Mouse (Mus musculus) hindbrain, embryonic 16.5 days (tissue): ENCODE measurements at regions not wholly inside any gene's neighbourhood (a gene's known extent, or its start where the extent isn't known, plus 50 kb on each side); places are given as distances from the start of the nearest gene placed in this dataset.

ENCODE experiments used
- ATAC-seq: fragments of 200-750 bp; cut with Nextera tagmentation; 2 replicates; pipeline ENCODE4 v1.8.0; 2017; ENCODE audit warnings: moderate TSS enrichment, moderate library complexity
- H3K27ac ChIP-seq: fragments of 300-500 bp; sonication (generic); 2 replicates; pipeline ENCODE4 v1.5.1; 2014; ENCODE audit warnings: low read depth, mild to moderate bottlenecking, control low read depth, low read length, moderate library complexity
- H3K27me3 ChIP-seq: fragments of 300-500 bp; sonication (generic); replicated peaks from 2 replicates; pipeline ENCODE4 v1.6.1; 2014; ENCODE audit warnings: low read length; ENCODE audit not compliant: control insufficient read depth, insufficient read depth
- H3K36me3 ChIP-seq: fragments of 300-500 bp; sonication (generic); 2 replicates; pipeline ENCODE4 v1.6.1; 2014; ENCODE audit warnings: mild to moderate bottlenecking, low read length, moderate library complexity, mixed read lengths; ENCODE audit not compliant: control insufficient read depth, insufficient read depth
- H3K4me1 ChIP-seq: fragments of 300-500 bp; sonication (generic); 2 replicates; pipeline ENCODE4 v1.6.1; 2014; ENCODE audit warnings: low read depth, low read length; ENCODE audit not compliant: control insufficient read depth, insufficient read depth
- H3K4me2 ChIP-seq: fragments of 300-500 bp; sonication (generic); 2 replicates; pipeline ENCODE4 v1.6.1; 2014; ENCODE audit warnings: mild to moderate bottlenecking, low read length, control low read depth, moderate library complexity
- H3K4me3 ChIP-seq: fragments of 300-500 bp; sonication (generic); 2 replicates; pipeline ENCODE4 v1.5.1; 2014; ENCODE audit warnings: mild to moderate bottlenecking, low read length, control low read depth, moderate library complexity
- H3K9ac ChIP-seq: fragments of 300-500 bp; sonication (generic); 2 replicates; pipeline ENCODE4 v1.6.1; 2014; ENCODE audit warnings: low read depth, mild to moderate bottlenecking, control low read depth, low read length, moderate library complexity
- H3K9me3 ChIP-seq: fragments of 300-500 bp; sonication (generic); 2 replicates; pipeline ENCODE4 v1.6.1; 2014; ENCODE audit warnings: mild to moderate bottlenecking, low read length, moderate library complexity; ENCODE audit not compliant: control insufficient read depth
- WGBS: fragments of 180-500 bp; shearing (Covaris S2); extraction: QIAGEN DNeasy Blood & Tissue Kit; methylation state at CpG from one replicate; pipeline ENCODE4 v1.1.7; 2014; 5-methylcytosine and 5-hydroxymethylcytosine counted together

DNA sequence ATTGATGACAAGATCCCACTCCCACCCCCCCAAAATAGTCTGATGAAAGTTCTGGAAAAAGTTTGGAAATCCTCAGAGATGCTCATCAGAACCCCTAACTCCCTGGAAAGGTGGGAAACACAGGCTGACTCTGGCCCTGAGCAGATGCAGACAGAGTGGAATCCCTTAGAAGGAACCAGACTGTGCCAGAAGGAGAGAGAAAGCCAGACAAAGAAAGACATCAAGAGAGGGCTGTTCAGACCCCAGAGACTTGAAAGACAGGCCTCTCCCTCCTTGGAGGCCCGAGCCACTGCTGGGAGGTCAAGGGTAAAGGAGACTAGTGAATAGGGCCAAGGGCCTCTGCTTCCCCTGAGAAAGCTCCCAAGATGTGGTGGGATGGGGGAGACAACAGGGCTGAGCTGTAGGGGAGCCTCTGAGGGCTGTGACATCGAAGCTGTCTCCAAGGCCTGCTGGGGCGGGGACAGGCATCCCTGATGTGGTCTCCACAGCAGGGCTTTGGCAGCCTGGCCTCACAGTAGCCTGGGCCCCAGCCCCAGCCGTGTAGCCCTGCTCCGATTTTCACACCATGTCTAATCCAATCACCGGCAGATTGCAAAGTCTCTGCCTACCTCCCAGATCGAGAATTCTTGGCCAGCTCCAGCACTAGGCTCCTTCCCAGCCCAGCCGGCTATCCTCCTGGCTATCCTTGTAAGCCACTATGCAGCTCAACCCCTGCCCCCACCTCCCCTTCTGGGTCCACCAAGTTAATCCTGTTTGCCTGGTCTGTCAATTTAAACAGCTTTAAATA lies 83.5 kb upstream of the Parp11 start:
- 7% methylated on average over 8 of the region's 8 CpGs for WGBS
- peak overlapping the region; percentile 27; the same call in 1 of the 2 replicates for H3K27ac ChIP-seq

DNA sequence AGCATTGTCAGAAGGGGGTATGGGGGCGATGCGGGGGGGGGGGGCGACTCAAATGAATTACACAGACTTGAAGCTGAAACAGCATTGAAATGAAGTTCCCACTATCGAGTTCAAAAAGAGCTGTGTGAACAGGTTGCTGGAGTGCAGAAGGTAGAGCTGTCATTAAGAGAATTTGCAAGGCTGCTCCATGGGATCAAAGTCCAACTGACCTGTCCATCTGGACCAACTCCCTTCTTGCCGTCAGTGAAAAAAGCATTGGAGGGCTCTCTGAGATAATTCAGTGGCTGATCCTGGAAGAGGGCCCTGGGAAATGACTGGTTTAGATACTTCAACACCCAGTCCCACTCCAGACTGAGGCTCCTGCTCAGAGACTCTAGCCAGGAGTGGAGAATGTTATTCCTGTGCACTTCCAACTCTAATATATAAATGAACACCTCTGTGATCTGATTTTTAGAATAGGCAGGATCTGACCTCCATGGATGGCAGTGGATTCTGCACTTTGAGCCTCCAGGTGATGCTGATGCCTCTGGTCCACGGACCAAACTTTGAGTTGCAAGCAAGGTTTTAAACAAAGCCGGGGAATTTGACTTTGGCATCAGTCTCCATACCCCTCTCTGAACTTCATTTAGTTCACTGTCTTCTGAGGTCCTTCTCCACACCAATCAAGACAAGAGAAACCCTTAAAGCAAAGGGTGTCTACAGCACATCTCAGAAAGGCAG lies 82.6 kb upstream of the Parp11 start:
- WGBS, result 37% methylated on average over 7 of the region's 7 CpGs
- no peak overlapping the region for H3K4me3 ChIP-seq
- no peaks in the 10 kb centered on the region for H3K36me3 ChIP-seq
- H3K27me3 ChIP-seq, result 0 out of 2 replicates have a peak, but pooled peaks cover 2% of the 10 kb centered on the region
- no peak for ATAC-seq
- no peaks in the 10 kb centered on the region for H3K9me3 ChIP-seq
- peaks cover 3% of the 10 kb centered on the region; the same call in 1 of the 2 replicates for H3K4me1 ChIP-seq
- no peak overlapping the region for H3K4me2 ChIP-seq
- H3K9ac ChIP-seq, result no peak overlapping the region
- H3K27ac ChIP-seq, result no peak overlapping the region

More for the DNA sequence above, 83.5 kb upstream of the Parp11 start:
- H3K27me3 ChIP-seq, result 0 out of 2 replicates have a peak, but pooled peaks cover 2% of the 10 kb centered on the region
- no peak overlapping the region for H3K4me2 ChIP-seq
- H3K4me1 ChIP-seq, result peaks cover 3% of the 10 kb centered on the region; the same call in 1 of the 2 replicates
- no peak overlapping the region for H3K4me3 ChIP-seq
- H3K9ac ChIP-seq, result no peak overlapping the region
- H3K9me3 ChIP-seq, result no peaks in the 10 kb centered on the region
- no peaks in the 10 kb centered on the region for H3K36me3 ChIP-seq
- peak; percentile 96 for ATAC-seq

DNA sequence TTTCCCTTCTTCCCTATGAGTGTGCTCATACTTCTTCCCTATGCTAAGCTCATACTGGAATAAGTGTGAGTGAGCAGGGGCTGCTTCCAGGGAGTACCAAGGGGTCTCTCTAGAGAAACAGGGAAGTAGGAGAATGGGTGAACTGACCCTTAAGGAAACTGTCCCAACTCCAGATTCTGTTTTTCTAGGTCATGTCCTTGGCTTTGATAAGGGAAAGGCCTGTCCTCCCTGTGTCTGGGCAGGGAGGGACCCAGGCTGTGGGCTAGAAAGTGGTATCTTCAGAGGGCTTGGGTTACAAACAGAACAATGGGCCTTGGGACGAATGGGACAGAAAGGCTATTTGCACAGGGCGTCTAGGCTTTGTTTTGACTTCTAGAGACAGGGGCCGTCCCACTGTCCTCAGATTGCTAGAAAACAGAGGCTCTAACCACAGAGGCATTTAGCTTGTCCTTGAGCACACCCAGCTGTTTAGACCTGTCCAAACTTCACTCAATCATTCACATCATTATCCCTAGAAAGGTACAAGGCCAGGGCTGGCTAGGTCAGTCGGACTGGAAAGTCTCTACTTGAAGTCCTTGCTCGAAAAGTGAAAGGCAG lies 82.0 kb upstream of the Parp11 start:
- 0 out of 2 replicates have a peak, but pooled peaks cover 2% of the 10 kb centered on the region for H3K27me3 ChIP-seq
- no peaks in the 10 kb centered on the region for H3K36me3 ChIP-seq
- peaks cover 3% of the 10 kb centered on the region; the same call in 1 of the 2 replicates for H3K4me1 ChIP-seq
- H3K4me2 ChIP-seq, result no peak overlapping the region
- H3K9ac ChIP-seq, result no peak overlapping the region
- no peak overlapping the region for H3K27ac ChIP-seq
- no peaks in the 10 kb centered on the region for H3K9me3 ChIP-seq
- 47% methylated on average over 5 of the region's 5 CpGs for WGBS
- no peak for ATAC-seq
- H3K4me3 ChIP-seq, result no peak overlapping the region

DNA sequence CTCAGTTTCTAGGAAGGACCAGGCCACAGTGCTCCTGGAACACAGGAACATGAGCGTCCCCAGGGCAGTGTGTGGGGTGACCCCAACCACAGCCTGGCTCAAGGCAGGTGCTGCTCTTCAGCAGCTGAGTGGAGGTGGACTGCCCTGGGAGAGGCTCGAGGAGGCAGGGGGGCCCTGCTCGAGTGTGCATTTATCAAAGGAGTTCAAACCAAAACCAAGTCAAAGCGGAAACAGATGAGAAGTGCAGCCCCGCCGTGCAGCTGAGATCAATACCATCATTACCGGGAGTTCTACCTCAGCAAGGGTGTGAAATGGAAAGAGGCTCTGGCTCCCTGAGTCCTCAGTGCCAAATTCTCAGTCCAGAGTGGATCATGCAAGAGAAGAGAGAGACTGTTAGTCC lies 81.4 kb upstream of the Parp11 start:
- Histone ChIP-seq H3K27me3 (0 out of 2 replicates have a peak, but pooled peaks cover 2% of the 10 kb centered on the region), H3K27ac (no peak overlapping the region), H3K9me3 (no peaks in the 10 kb centered on the region), H3K36me3 (no peaks in the 10 kb centered on the region), H3K4me1 (peaks cover 3% of the 10 kb centered on the region; the same call in 1 of the 2 replicates), H3K4me3 (no peak overlapping the region), H3K4me2 (no peak overlapping the region), H3K9ac (no peak overlapping the region)
- WGBS, result 73% methylated on average over 7 of the region's 7 CpGs
- ATAC-seq, result no peak

DNA sequence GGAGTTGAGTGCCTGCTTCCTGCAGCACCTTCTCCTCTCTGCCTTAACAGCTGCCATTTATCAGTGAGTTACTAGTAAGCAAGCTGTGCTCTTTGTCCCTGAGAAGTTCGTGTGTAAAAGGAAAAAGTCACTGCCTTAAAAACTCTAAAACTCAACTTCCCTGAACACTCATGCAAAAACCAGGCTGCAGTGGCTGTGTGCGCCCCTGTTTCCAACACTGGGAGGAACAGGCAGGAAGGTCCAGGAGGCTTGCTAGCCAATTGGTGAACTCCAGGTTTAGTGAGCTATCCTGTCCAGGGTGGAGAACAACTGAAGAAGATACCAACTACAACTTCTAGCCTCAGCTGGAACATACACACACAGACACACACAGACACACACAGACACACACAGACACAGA lies 81.0 kb upstream of the Parp11 start:
- no peaks in the 10 kb centered on the region for H3K9me3 ChIP-seq
- no peak overlapping the region for H3K4me2 ChIP-seq
- H3K27ac ChIP-seq, result no peak overlapping the region
- no peak for ATAC-seq
- WGBS, result 68% methylated on average over 2 of the region's 2 CpGs
- H3K36me3 ChIP-seq, result no peaks in the 10 kb centered on the region
- no peak overlapping the region for H3K4me3 ChIP-seq
- H3K9ac ChIP-seq, result no peak overlapping the region
- 0 out of 2 replicates have a peak, but pooled peaks cover 2% of the 10 kb centered on the region for H3K27me3 ChIP-seq
- H3K4me1 ChIP-seq, result peaks cover 3% of the 10 kb centered on the region; the same call in 1 of the 2 replicates

DNA sequence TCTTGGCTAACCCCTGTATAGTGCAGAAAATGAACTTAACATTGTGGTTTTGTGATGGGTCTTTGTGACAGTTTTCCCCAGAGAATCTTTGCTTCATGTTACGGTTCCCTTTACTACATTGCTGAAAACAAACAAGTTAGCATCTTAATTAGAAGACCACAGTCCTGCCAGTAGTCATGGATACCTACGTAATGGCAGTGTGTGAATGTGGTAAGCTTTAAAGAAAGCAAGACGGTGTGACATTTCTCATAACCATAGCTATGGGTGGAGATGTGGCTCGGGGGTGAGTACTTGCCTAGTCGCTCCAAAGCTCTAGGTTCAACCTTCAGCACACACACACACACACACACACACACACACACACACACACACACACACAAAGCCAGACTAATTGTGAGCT lies 73.6 kb upstream of the Parp11 start:
- WGBS, result 33% methylated on average over 5 of the region's 5 CpGs
- H3K4me3 ChIP-seq, result no peak overlapping the region
- no peak for ATAC-seq
- H3K4me2 ChIP-seq, result no peak overlapping the region
- no peaks in the 10 kb centered on the region for H3K36me3 ChIP-seq
- no peaks in the 10 kb centered on the region for H3K27me3 ChIP-seq
- H3K4me1 ChIP-seq, result no peaks in the 10 kb centered on the region; the same call in 1 of the 2 replicates
- H3K9me3 ChIP-seq, result no peaks in the 10 kb centered on the region
- no peak overlapping the region for H3K9ac ChIP-seq
- H3K27ac ChIP-seq, result no peak overlapping the region

DNA sequence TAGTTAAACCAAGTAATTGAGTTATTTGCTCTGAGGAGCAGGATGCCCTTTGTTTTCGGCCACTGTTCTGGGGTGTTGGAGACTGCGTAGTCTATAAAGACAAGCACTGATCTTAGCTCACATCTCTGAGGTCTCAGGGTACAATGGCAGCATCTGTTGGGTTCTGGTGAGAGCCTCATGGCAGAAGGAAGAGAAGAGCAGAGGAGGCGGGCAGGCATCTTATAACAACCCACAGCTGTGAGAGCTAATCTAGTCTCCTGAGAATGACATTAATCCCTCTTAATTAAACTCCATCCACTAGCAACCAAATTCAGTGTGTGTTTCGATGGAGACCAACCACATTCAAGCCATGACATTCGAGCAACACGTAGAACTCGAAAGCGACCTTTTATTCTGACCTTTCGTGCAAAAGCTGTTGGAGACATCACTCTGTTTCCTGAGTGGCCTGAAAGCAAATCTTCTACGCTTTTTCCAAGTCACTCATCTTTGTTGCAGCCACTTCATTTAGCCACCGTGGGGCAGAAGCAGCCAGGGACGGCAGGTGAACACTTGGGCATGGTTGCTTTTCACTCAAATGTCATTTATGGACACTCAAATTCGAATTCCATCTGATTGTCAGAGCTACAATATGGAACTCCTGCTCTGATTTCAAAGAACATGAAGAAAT lies 72.7 kb upstream of the Parp11 start:
- WGBS, result 69% methylated on average over 13 of the region's 13 CpGs
- no peak overlapping the region for H3K4me3 ChIP-seq
- H3K4me1 ChIP-seq, result no peaks in the 10 kb centered on the region; the same call in 1 of the 2 replicates
- H3K9me3 ChIP-seq, result no peaks in the 10 kb centered on the region
- H3K36me3 ChIP-seq, result no peaks in the 10 kb centered on the region
- ATAC-seq, result peak; percentile 42; the same call in 1 of the 2 replicates
- H3K4me2 ChIP-seq, result no peak overlapping the region
- no peaks in the 10 kb centered on the region for H3K27me3 ChIP-seq
- H3K27ac ChIP-seq, result no peak overlapping the region
- no peak overlapping the region for H3K9ac ChIP-seq

DNA sequence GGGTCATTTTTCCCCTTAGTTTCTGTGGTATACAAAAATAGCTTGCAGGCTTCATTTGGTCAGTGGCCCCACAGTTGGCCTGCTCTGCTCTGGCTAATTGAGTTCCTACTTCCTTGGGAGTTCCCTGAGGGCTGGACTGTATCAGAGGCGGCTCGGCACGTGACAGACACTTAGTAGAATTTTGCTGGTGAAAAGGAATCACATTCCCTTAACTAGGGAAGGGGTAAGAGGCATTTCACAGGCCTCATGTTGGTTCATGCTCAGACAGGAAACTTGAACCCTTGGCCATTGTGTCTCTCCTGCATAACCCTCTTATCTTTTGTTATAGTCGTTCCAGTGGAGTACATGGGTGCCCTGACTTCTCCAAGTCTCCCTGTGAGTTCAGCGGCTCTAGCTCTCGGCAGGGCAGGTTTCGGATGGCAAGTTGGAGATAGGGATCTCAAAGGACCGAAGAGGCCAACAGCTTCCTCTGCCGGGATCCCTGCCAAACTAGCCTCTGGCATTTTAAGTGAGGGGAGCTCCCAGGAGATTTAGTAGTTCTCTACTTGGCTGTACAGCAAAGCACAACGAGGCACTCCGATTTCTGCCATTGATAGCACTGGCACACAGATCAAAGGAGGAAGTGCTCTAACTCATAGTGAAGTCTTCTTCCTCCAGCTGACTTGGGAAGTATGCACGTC lies 72.0 kb upstream of the Parp11 start:
- no peak overlapping the region for H3K4me3 ChIP-seq
- 0 out of 2 replicates have a peak, but pooled peaks have one; percentile 14 for ATAC-seq
- H3K9me3 ChIP-seq, result no peaks in the 10 kb centered on the region
- no peak overlapping the region for H3K9ac ChIP-seq
- H3K4me1 ChIP-seq, result no peaks in the 10 kb centered on the region; the same call in 1 of the 2 replicates
- H3K4me2 ChIP-seq, result no peak overlapping the region
- H3K36me3 ChIP-seq, result no peaks in the 10 kb centered on the region
- WGBS, result 56% methylated on average over 12 of the region's 12 CpGs
- H3K27ac ChIP-seq, result no peak overlapping the region
- no peaks in the 10 kb centered on the region for H3K27me3 ChIP-seq
